Mouse (Mus musculus) myocyte (in vitro differentiated cells): ENCODE measurements around the gene Pdlim3. TPM values are rescaled to one million over a fixed set of nuclear protein-coding genes. Genes with fewer than 3 reads are reported as not detected.

Source experiments
- H3K27me3 ChIP-seq: one replicate; pipeline ENCODE4 v1.6.1; 2011; ENCODE audit not compliant: control insufficient read depth, insufficient read depth, insufficient read length
- H3K36me3 ChIP-seq: one replicate; pipeline ENCODE4 v1.6.1; 2011; ENCODE audit not compliant: control insufficient read depth, insufficient read depth
- H3K4me2 ChIP-seq: one replicate; pipeline ENCODE4 v1.6.1; 2011; ENCODE audit warnings: low read depth, control low read depth
- H3K4me3 ChIP-seq: one replicate; pipeline ENCODE4 v1.5.1; 2011; ENCODE audit warnings: mild to moderate bottlenecking, control low read depth, moderate library complexity
- H3K79me2 ChIP-seq: one replicate; pipeline ENCODE4 v1.6.1; 2011; ENCODE audit not compliant: control insufficient read depth, insufficient read depth
- H3ac ChIP-seq: one replicate; pipeline ENCODE4 v1.6.1; 2011; ENCODE audit not compliant: control insufficient read depth, insufficient read length
- CEBPB ChIP-seq: IDR thresholded peaks from 2 replicates; pipeline ENCODE4 v1.6.1; 2011; ENCODE audit warnings: mild to moderate bottlenecking, moderate library complexity; ENCODE audit not compliant: poor library complexity, insufficient read depth, severe bottlenecking
- E2F4 ChIP-seq: IDR thresholded peaks from one replicate; pipeline ENCODE4 v1.6.1; 2011; ENCODE audit warnings: mild to moderate bottlenecking, control low read depth, moderate library complexity; ENCODE audit not compliant: insufficient read depth
- MAX ChIP-seq: IDR thresholded peaks from one replicate; pipeline ENCODE4 v1.6.1; 2011; ENCODE audit warnings: low read depth, mild to moderate bottlenecking, control low read depth
- MYOD1 ChIP-seq, 3 experiments: IDR thresholded peaks; one replicate each; pipeline ENCODE4 v1.6.1; 2011; ENCODE audit warnings: control low read depth in 2 of 3, low read depth in 2 of 3, mild to moderate bottlenecking in 2 of 3, moderate library complexity in 1 of 3; ENCODE audit not compliant: insufficient read length in 2 of 3, control insufficient read depth in 1 of 3
- MYOG ChIP-seq, 3 experiments: IDR thresholded peaks; one replicate each; pipeline ENCODE4 v1.6.1; 2011; ENCODE audit warnings: control low read depth in 2 of 3, low read depth in 2 of 3, mild to moderate bottlenecking in 2 of 3; ENCODE audit not compliant: insufficient read length in 2 of 3, control insufficient read depth in 1 of 3, insufficient read depth in 1 of 3
- POLR2A ChIP-seq: IDR thresholded peaks from one replicate; pipeline ENCODE4 v1.6.1; 2011; ENCODE audit warnings: low read depth, mild to moderate bottlenecking, control low read depth, moderate library complexity; ENCODE audit not compliant: insufficient read length
- POLR2AphosphoS2 ChIP-seq: IDR thresholded peaks from one replicate; pipeline ENCODE4 v1.6.1; 2011; ENCODE audit warnings: low read depth, control low read depth; ENCODE audit not compliant: insufficient read length
- REST ChIP-seq: IDR thresholded peaks from one replicate; pipeline ENCODE4 v1.6.1; 2011; ENCODE audit warnings: mild to moderate bottlenecking, control low read depth, moderate library complexity; ENCODE audit not compliant: insufficient read depth, insufficient read length
- SRF ChIP-seq: IDR thresholded peaks from one replicate; pipeline ENCODE4 v1.6.1; 2011; ENCODE audit warnings: low read depth; ENCODE audit not compliant: control insufficient read depth, insufficient read length
- TCF12 ChIP-seq: IDR thresholded peaks from one replicate; pipeline ENCODE4 v1.6.1; 2011; ENCODE audit warnings: mild to moderate bottlenecking, control low read depth; ENCODE audit not compliant: poor library complexity, insufficient read depth, severe bottlenecking
- TCF3 ChIP-seq: IDR thresholded peaks from one replicate; pipeline ENCODE4 v1.6.1; 2011; ENCODE audit warnings: low read depth, control low read depth; ENCODE audit not compliant: insufficient read length
- USF1 ChIP-seq: IDR thresholded peaks from one replicate; pipeline ENCODE4 v1.6.1; 2011; ENCODE audit warnings: low read depth, mild to moderate bottlenecking, control low read depth, moderate library complexity
- polyA plus RNA-seq: library from polyadenylated mRNA; unstranded; fragments of >200 nt; fragmentation: generic; extraction: Trizol; gene quantifications from one replicate; pipeline ENCODE4 v1.2.1, GENCODE M21; 2012; ENCODE audit warnings: missing spikeins

Gene Pdlim3
- polyA plus RNA-seq, 1 experiment = 77.7 TPM

- Histone ChIP-seq H3K4me3 (no peak overlapping the region), H3K27me3 (no peaks in the 10 kb centered on the region), H3K79me2 (no peaks in the 10 kb centered on the region), H3K4me2 (no peak overlapping the region), H3ac (no peak overlapping the region), H3K36me3 (no peaks in the 10 kb centered on the region)
- TF ChIP-seq USF1 (no peak), TCF12 (no peak)
Measured at GRCm38 (mm10) chr8:45874945-45875626, 10.2 kb upstream of the Pdlim3 start.

- Histone ChIP-seq H3K27me3 (peaks cover 2% of the 10 kb centered on the region), H3K4me2 (no peak overlapping the region), H3K36me3 (no peaks in the 10 kb centered on the region), H3K4me3 (no peak overlapping the region), H3K79me2 (no peaks in the 10 kb centered on the region), H3ac (no peak overlapping the region)
- TF ChIP-seq TCF12 = no peak
- TF ChIP-seq MYOD1 (IDR thresholded peaks at IDR 0.05; ENCODE audit: control insufficient read depth in 1 of 3, insufficient read length in 2 of 3, low read depth in 2 of 3) = no peak
- no peak for TF ChIP-seq POLR2AphosphoS2
- no peak for TF ChIP-seq POLR2A
- TF ChIP-seq E2F4 = no peak
- no peak for TF ChIP-seq REST
- TF ChIP-seq MYOG (IDR thresholded peaks at IDR 0.05; ENCODE audit: control insufficient read depth in 1 of 3, insufficient read depth in 1 of 3, insufficient read length in 2 of 3, low read depth in 2 of 3) = no peak
- TF ChIP-seq SRF = no peak
Measured at GRCm38 (mm10) chr8:45876397-45876796, 8.9 kb upstream of the Pdlim3 start.

GRCm38 (mm10) chr8:45877680-45878079 is 7.6 kb upstream of the Pdlim3 start:
- peak; percentile 15 for TF ChIP-seq USF1
- TF ChIP-seq MYOG (IDR thresholded peaks at IDR 0.05; ENCODE audit: control insufficient read depth in 1 of 3, insufficient read depth in 1 of 3, insufficient read length in 2 of 3, low read depth in 2 of 3) = peak; percentile 45 to 93 (median 79)
- peak; percentile 49 for TF ChIP-seq TCF12
- TF ChIP-seq MYOD1 (IDR thresholded peaks at IDR 0.05; ENCODE audit: control insufficient read depth in 1 of 3, insufficient read length in 2 of 3, low read depth in 2 of 3) = peak; percentile 29 to 87 (median 69)
- TF ChIP-seq TCF3 = no peak
- H3K79me2 ChIP-seq = no peaks in the 10 kb centered on the region
- peak overlapping the region; percentile 36 for H3K4me2 ChIP-seq
- no peak overlapping the region for H3K4me3 ChIP-seq
- H3ac ChIP-seq = no peak overlapping the region
- no peaks in the 10 kb centered on the region for H3K36me3 ChIP-seq
- H3K27me3 ChIP-seq = peaks cover 4% of the 10 kb centered on the region

GRCm38 (mm10) chr8:45880457-45880856 is 4.8 kb upstream of the Pdlim3 start:
- Histone ChIP-seq H3ac (no peak overlapping the region), H3K27me3 (peaks cover 4% of the 10 kb centered on the region), H3K4me3 (no peak overlapping the region), H3K79me2 (no peaks in the 10 kb centered on the region), H3K4me2 (no peak overlapping the region), H3K36me3 (no peaks in the 10 kb centered on the region)
- TF ChIP-seq SRF (no peak), POLR2A (no peak), REST (no peak), CEBPB (no peak), USF1 (no peak), MAX (no peak), MYOD1 (IDR thresholded peaks at IDR 0.05; ENCODE audit: control insufficient read depth in 1 of 3, insufficient read length in 2 of 3, low read depth in 2 of 3) (no peak), TCF3 (no peak), POLR2AphosphoS2 (no peak), MYOG (IDR thresholded peaks at IDR 0.05; ENCODE audit: control insufficient read depth in 1 of 3, insufficient read depth in 1 of 3, insufficient read length in 2 of 3, low read depth in 2 of 3) (no peak), TCF12 (no peak), E2F4 (no peak)

- Histone ChIP-seq H3K36me3 (no peaks in the 10 kb centered on the region), H3K79me2 (no peaks in the 10 kb centered on the region), H3ac (no peak overlapping the region), H3K4me2 (no peak overlapping the region), H3K4me3 (no peak overlapping the region), H3K27me3 (peaks cover 4% of the 10 kb centered on the region)
- TF ChIP-seq MYOD1 (IDR thresholded peaks at IDR 0.05; ENCODE audit: control insufficient read depth in 1 of 3, insufficient read length in 2 of 3, low read depth in 2 of 3) (no peak), POLR2A (no peak), TCF12 (no peak), E2F4 (no peak), USF1 (no peak)
Measured at GRCm38 (mm10) chr8:45881726-45882125, 3.5 kb upstream of the Pdlim3 start.
